Mouse (Mus musculus): ENCODE measurements at regions not wholly inside any gene's neighbourhood (a gene's known extent, or its start where the extent isn't known, plus 50 kb on each side); places are given as distances from the start of the nearest gene placed in this dataset.

GRCm38 (mm10) chr8:126683555-126683947 is 89.8 kb upstream of the Irf2bp2 start:
- Histone ChIP-seq H3K9ac (ENCODE audit: insufficient read depth, low read depth) (no peak overlapping the region), H3K4me2 (ENCODE audit: insufficient read depth, low read depth, poor library complexity, severe bottlenecking) (no peak overlapping the region), H3K36me3 (replicated peaks in 1 of 2; ENCODE audit: control insufficient read depth in 1 of 2, insufficient read depth in 1 of 2, low read length in 1 of 2) (no peaks in the 10 kb centered on the region), H3K79me2 (replicated peaks; ENCODE audit: control insufficient read depth, extremely low read depth, insufficient read depth, poor library complexity, severe bottlenecking) (no peaks in the 10 kb centered on the region), H3K27ac (ENCODE audit: insufficient read depth, low read depth) (no peak overlapping the region), H3K27me3 (replicated peaks) (no peaks in the 10 kb centered on the region), H3K4me1 (ENCODE audit: control insufficient read depth in 1 of 2, insufficient read depth in 2 of 2) (peaks cover 16 to 28% of the 10 kb centered on the region in 2 experiments; a peak in 3 of 4 replicates), H3K9me3 (replicated peaks; ENCODE audit: low read length) (peaks cover 4% of the 10 kb centered on the region), H3K4me3 (replicated peaks in 1 of 3; ENCODE audit: low read depth in 2 of 3, low read length in 2 of 3, poor library complexity in 1 of 3) (no peak overlapping the region)
- DNase-seq (ENCODE audit: extremely low read depth) = peak; percentile 29
- in situ Hi-C loops (cut with MboI; ENCODE audit: low pct_ligation_motif_present, low pct_unique_long_range_greater_than_20kb, low sequenced_read_pairs) = no loop called here
- dilution Hi-C loops (cut with MboI; ENCODE audit: extremely low pct_ligation_motif_present, extremely low pct_unique_long_range_greater_than_20kb, low sequenced_read_pairs) = no loop called here
- TF ChIP-seq TCF12 (IDR thresholded peaks at IDR 0.05; ENCODE audit: low read depth, low read length) (no peak), MEF2A (IDR thresholded peaks at IDR 0.05; ENCODE audit: borderline replicate concordance, low read depth, low read length) (no peak), ZMIZ1 (IDR thresholded peaks at IDR 0.05; ENCODE audit: low read depth, low read length) (no peak), ZC3H11A (IDR thresholded peaks at IDR 0.05; ENCODE audit: low read depth, low read length) (no peak), RCOR1 (conservative IDR thresholded peaks at IDR 0.05; ENCODE audit: low read depth, low read length) (no peak), PAX5 (IDR thresholded peaks at IDR 0.05; ENCODE audit: low read length) (no peak), GABPA (IDR thresholded peaks at IDR 0.05; ENCODE audit: insufficient replicate concordance, low read depth, low read length) (no peak), ELF1 (IDR thresholded peaks at IDR 0.05; ENCODE audit: low read depth, low read length) (no peak), USF1 (IDR thresholded peaks at IDR 0.05; ENCODE audit: low read depth, low read length) (no peak), KAT2A (IDR thresholded peaks at IDR 0.05; ENCODE audit: insufficient replicate concordance, low read length) (no peak), MYC (IDR thresholded peaks at IDR 0.05; ENCODE audit: low read depth, low read length) (no peak), JUN (IDR thresholded peaks at IDR 0.05; ENCODE audit: insufficient read depth, low read depth, low read length) (no peak)

DNA sequence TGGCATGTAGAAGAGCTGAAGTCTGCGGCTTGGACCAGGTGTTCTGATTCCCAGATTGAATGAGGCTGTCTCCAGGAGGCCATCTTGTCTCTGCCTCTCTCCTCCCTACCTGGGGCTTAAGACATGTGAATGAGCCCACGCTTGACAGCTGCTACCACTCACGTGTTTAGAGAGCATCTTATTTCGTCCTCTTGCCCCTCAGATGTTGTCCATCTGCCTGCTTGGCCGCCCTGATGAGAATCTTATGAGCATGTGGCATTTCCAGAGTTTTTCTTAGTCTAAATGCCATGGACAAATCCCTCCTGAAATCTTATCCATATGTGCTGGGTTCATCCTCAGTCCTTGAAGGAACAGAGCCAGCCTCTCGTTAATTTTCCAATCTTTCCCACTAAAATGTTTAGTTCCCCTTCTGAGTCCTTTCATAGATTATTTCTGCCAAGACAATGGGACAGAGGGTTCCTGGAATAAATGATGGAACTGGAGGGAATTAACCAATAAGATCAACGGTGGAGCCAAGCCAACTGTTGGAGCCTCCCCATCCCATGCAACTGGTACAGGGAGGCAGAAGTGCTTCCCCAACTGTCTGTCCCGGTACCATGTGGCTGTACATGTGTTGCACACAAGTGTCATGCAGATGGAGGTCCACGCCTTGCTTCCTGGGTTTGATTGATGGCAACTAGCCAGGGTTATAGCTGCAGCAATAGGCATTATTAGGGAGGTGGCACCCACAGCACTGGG is 89.2 kb upstream of the Irf2bp2 start:
- Histone ChIP-seq H3K4me3 (replicated peaks in 1 of 3; ENCODE audit: low read depth in 2 of 3, low read length in 2 of 3, poor library complexity in 1 of 3) (no peak overlapping the region), H3K27me3 (replicated peaks) (no peaks in the 10 kb centered on the region), H3K4me1 (ENCODE audit: control insufficient read depth in 1 of 2, insufficient read depth in 2 of 2) (peaks cover 16 to 26% of the 10 kb centered on the region in 2 experiments; a peak in 3 of 4 replicates), H3K36me3 (replicated peaks in 1 of 2; ENCODE audit: control insufficient read depth in 1 of 2, insufficient read depth in 1 of 2, low read length in 1 of 2) (no peaks in the 10 kb centered on the region), H3K27ac (ENCODE audit: insufficient read depth, low read depth) (no peak overlapping the region), H3K9ac (ENCODE audit: insufficient read depth, low read depth) (no peak overlapping the region), H3K79me2 (replicated peaks; ENCODE audit: control insufficient read depth, extremely low read depth, insufficient read depth, poor library complexity, severe bottlenecking) (no peaks in the 10 kb centered on the region), H3K9me3 (replicated peaks; ENCODE audit: low read length) (peaks cover 4% of the 10 kb centered on the region), H3K4me2 (ENCODE audit: insufficient read depth, low read depth, poor library complexity, severe bottlenecking) (no peak overlapping the region)
- no peak for DNase-seq (ENCODE audit: extremely low read depth)
- dilution Hi-C loops (cut with MboI; ENCODE audit: extremely low pct_ligation_motif_present, extremely low pct_unique_long_range_greater_than_20kb, low sequenced_read_pairs) (no loop called here), in situ Hi-C loops (cut with MboI; ENCODE audit: low pct_ligation_motif_present, low pct_unique_long_range_greater_than_20kb, low sequenced_read_pairs) (no loop called here)
- no peak for TF ChIP-seq E2F4 (IDR thresholded peaks at IDR 0.05; ENCODE audit: insufficient replicate concordance, low read depth, low read length)
- no peak for TF ChIP-seq ETS1 (conservative IDR thresholded peaks at IDR 0.05; ENCODE audit: low read depth, low read length)
- TF ChIP-seq RCOR1 (conservative IDR thresholded peaks at IDR 0.05; ENCODE audit: low read depth, low read length) = no peak
- no peak for TF ChIP-seq PAX5 (IDR thresholded peaks at IDR 0.05; ENCODE audit: low read length)
- no peak for TF ChIP-seq NRF1 (IDR thresholded peaks at IDR 0.05; ENCODE audit: low read depth, low read length)
